Mouse (Mus musculus) intestine, embryonic 15.5 days (tissue): Measurements from ENCODE around the gene Nfic. TPM values are rescaled to one million over a fixed set of nuclear protein-coding genes. Genes with fewer than 3 reads are reported as not detected.
A peak's percentile ranks its signal among the peaks of the same experiment; 100 is the strongest.

Experiments
- ATAC-seq: fragments of 200-750 bp; cut with Nextera tagmentation; 2 replicates; pipeline ENCODE4 v1.8.0; 2017; ENCODE audit warnings: moderate TSS enrichment, moderate library complexity
- H3K27ac ChIP-seq: fragments of 300-500 bp; sonication (generic); 2 replicates; pipeline ENCODE4 v1.5.1; 2015; ENCODE audit warnings: mild to moderate bottlenecking, inconsistent platforms
- H3K27me3 ChIP-seq: fragments of 300-500 bp; sonication (generic); replicated peaks from 2 replicates; pipeline ENCODE4 v1.6.1; 2015; ENCODE audit warnings: inconsistent platforms
- H3K36me3 ChIP-seq: fragments of 300-500 bp; sonication (generic); 2 replicates; pipeline ENCODE4 v1.6.1; 2015; ENCODE audit warnings: inconsistent platforms
- H3K4me1 ChIP-seq: fragments of 300-500 bp; sonication (generic); replicated peaks from 2 replicates; pipeline ENCODE4 v1.6.1; 2015; ENCODE audit warnings: inconsistent platforms
- H3K4me2 ChIP-seq: fragments of 300-500 bp; sonication (generic); replicated peaks from 2 replicates; pipeline ENCODE4 v1.6.1; 2015; ENCODE audit warnings: mild to moderate bottlenecking, inconsistent platforms
- H3K4me3 ChIP-seq: fragments of 300-500 bp; sonication (generic); replicated peaks from 2 replicates; pipeline ENCODE4 v1.5.1; 2015; ENCODE audit warnings: inconsistent platforms
- H3K9ac ChIP-seq: fragments of 300-500 bp; sonication (generic); 2 replicates; pipeline ENCODE4 v1.6.1; 2015; ENCODE audit warnings: inconsistent platforms
- H3K9me3 ChIP-seq: fragments of 300-500 bp; sonication (generic); 2 replicates; pipeline ENCODE4 v1.6.1; 2016; ENCODE audit warnings: inconsistent platforms
- WGBS: fragments of 180-500 bp; shearing (Covaris S2); methylation state at CpG from one replicate; pipeline ENCODE4 v1.1.7; 2015; 5-methylcytosine and 5-hydroxymethylcytosine counted together
- polyA plus RNA-seq: library from polyadenylated mRNA; unstranded; fragments of >200 nt; fragmentation: Nextera tagmentation; extraction: Ambion mirVana; gene quantifications from 2 replicates; pipeline ENCODE4 v1.2.1, GENCODE M21; 2015

The Nfic gene
- polyA plus RNA-seq, 1 experiment from 2014 or later: 52.8 TPM

DNA sequence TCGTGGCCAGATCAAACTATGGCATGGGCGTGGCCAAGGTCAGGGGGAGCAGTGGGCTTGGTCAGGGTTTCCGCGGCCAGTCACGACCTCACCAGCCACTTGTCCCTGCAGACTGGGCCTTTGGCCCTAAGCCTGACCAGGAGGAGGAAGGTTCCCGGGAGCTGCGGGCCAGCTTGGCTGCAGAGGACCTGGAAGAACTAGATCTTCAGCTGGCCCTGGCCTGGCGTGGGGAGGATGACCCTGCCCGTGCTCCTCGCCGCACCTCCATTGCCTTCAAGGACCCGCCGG is 64.8 kb downstream of the Nfic start:
- H3K4me2 ChIP-seq: no peak overlapping the region
- no peak for ATAC-seq
- H3K36me3 ChIP-seq: peaks cover 24% of the 10 kb centered on the region

DNA sequence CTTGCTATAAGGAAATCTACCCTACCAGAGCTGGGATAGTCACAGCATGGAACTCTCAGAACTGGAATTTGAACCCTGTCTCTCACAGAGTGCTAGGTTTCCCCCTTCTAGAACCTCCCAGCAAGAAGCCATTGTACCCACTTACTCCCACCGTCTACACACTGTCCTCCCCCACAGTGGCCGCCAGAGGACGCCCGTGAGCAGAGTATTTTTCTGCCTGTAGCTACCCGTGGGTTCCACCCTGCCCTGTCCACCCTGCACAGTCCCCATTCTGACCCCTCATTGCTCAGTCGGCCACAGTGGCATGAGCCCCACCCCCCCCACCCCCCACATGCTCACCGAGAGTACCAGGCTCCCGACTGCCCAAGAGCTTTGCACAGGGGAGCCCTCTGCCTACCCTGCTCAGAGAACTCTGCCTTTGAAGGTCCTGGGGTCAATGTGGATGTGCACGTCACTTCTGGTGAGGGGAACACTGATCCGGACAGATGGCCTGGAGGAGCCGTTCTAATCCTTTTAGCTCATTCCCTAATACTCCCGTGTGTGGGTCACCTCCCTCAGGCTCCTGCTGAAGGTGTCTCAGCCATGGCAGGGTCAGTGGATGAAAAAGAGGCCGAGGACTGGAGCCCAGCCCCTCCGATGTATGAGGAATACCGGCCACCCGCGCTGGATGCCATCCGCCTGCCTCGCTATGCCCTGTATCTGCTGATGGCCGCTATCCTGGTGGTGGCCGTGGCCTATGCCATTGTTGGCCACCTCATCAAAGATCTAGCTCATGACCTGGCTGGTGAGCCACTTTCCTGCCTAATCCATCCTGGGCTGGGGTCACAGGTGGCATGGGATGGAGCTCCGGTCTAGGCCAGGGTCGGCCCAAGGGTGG is 65.4 kb downstream of the Nfic start:
- Histone ChIP-seq H3K4me1 (peaks cover 29% of the 10 kb centered on the region), H3K9ac (peak overlapping the region; percentile 5; the same call in 1 of the 2 replicates), H3K4me2 (no peak overlapping the region), H3K4me3 (no peak overlapping the region), H3K27me3 (no peaks in the 10 kb centered on the region), H3K36me3 (peaks cover 24% of the 10 kb centered on the region), H3K9me3 (no peaks in the 10 kb centered on the region), H3K27ac (0 out of 2 replicates have a peak overlapping the region, but pooled peaks have one; percentile 4)
- no peak for ATAC-seq
- WGBS: 62% methylated on average over 23 of the region's 23 CpGs

More for the DNA sequence above, 64.8 kb downstream of the Nfic start:
- no peak overlapping the region for H3K9ac ChIP-seq
- 88% methylated on average over 13 of the region's 13 CpGs for WGBS
- peaks cover 23% of the 10 kb centered on the region for H3K4me1 ChIP-seq
- H3K27ac ChIP-seq: no peak overlapping the region
- no peaks in the 10 kb centered on the region for H3K9me3 ChIP-seq
- no peak overlapping the region for H3K4me3 ChIP-seq
- no peaks in the 10 kb centered on the region for H3K27me3 ChIP-seq

DNA sequence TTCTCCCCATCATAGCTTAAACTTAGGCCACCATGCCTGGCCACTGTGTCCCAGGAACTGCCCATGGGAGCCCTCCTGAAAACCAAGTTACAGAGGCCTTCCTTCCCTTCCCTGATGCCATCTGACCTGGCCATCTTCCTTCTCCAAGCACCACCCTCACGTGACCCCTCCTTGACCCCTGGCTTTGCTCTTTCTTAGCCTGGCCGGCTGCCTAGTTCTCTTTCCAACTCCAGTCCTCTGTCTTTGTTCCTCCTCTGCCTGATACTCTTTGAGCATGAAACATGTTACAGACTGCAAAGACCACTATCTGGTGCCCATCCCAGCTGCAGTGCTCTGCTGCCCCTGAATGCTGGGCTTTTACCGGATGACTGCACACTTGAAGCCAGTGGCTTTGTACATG is 66.1 kb downstream of the Nfic start:
- Histone ChIP-seq H3K4me1 (peaks cover 31% of the 10 kb centered on the region), H3K4me3 (no peak overlapping the region), H3K9me3 (no peaks in the 10 kb centered on the region), H3K4me2 (no peak overlapping the region), H3K27me3 (no peaks in the 10 kb centered on the region), H3K36me3 (peaks cover 24% of the 10 kb centered on the region), H3K27ac (0 out of 2 replicates have a peak overlapping the region, but pooled peaks have one; percentile 4), H3K9ac (peak overlapping the region; percentile 5; the same call in 1 of the 2 replicates)
- ATAC-seq: no peak
- WGBS: 58% methylated on average over 3 of the region's 3 CpGs

DNA sequence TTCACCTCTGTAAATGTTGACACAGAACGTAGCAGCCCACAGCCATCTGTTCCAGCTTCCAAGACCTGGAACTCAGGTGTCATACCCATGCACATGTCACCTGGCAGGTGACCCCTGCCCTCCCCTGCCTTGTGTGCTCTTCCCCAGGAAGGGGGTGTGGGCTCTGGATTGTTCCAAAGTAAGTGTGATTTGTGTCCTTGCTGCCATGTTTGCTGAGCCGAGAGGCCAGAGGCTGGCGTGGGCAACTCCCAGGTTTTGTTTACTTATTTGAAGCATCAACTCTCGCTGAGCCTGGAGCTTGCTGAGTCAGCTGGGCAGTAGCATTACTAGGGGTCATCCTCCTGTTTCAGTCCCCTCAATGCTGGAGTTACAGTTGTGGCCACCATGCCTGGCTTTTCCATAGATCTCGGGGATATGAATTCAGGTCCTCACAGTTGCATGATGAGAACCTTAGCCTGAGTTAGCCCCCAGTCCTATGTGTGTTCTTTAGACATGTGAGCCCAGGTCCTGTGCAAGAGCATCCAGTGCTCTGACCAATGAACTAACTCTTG is 66.9 kb downstream of the Nfic start, which contains the start of gene Gm48552:
Gene Gm48552 (plus strand): TSS at position 501 of the 551 bp plus-strand sequence.
- Histone ChIP-seq H3K9ac (peak within 1 kb of the TSS; percentile 5; the same call in 1 of the 2 replicates), H3K36me3 (peaks cover 24% of the 10 kb centered on the region), H3K27me3 (no peaks in the 10 kb centered on the region), H3K4me2 (no peak within 1 kb of the TSS), H3K4me1 (peaks cover 25% of the 10 kb centered on the region), H3K4me3 (no peak within 1 kb of the TSS), H3K9me3 (no peaks in the 10 kb centered on the region), H3K27ac (peak within 1 kb of the TSS; percentile 4; the same call in 1 of the 2 replicates)
- no peak for ATAC-seq
- WGBS: 58% methylated on average over 5 of the region's 5 CpGs

DNA sequence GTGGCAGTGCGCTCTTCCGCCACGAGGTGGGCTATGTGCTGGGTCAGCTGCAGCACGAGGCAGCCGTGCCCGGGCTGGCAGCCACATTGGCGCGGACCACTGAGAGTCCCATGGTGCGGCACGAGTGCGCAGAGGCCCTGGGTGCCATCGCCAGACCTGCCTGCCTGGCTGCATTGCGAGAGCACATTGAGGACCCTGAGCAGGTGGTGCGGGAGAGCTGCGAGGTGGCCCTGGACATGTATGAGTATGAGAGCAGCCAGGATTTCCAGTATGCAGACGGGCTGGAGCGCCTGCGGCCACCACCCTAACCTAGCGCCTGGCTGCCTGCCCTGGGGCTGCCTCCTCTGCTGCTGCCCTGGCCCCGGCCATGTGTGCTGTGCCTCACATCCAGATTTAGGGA is 67.7 kb downstream of the Nfic start:
- Histone ChIP-seq H3K9me3 (no peaks in the 10 kb centered on the region), H3K27ac (no peak overlapping the region)
- 94% methylated on average over 20 of the region's 20 CpGs for WGBS

DNA sequence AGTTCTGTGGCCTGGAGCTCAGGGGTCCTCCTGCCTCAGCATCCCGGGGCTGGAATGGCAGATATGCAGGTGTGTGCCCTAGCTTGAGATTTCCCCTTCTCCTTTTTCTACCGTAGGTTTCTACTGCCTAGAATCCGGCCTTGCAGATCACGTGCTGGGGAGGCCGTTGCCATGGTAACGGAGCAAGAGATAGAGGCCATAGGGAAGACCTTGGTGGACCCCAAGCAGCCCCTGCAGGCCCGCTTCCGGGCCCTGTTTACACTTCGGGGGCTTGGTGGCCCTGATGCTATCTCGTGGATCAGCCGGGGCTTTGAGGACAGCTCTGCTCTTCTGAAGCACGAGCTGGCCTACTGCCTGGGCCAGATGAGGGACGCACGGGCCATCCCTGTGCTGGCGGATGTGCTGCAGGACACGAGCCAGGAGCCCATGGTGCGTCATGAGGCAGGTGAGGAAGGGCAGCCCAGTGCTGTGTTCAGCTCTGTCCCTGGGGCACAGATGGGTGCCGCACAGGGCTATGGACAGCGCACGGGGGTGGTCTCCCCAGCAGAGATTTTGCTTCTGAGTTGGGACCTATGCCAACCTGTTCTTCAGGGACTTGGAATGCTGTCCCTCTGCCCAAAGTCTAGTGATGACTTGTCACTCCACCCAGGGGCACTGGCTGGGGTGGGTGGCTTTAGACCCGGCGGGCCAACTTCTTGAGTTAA is 69.7 kb downstream of the Nfic start:
- H3K4me3 ChIP-seq: peak overlapping the region; percentile 76
- H3K27ac ChIP-seq: no peak overlapping the region
- H3K9ac ChIP-seq: peak overlapping the region; percentile 69; the same call in 1 of the 2 replicates

More for the DNA sequence above, 67.7 kb downstream of the Nfic start:
- Histone ChIP-seq H3K36me3 (peaks cover 24% of the 10 kb centered on the region), H3K4me2 (no peak overlapping the region), H3K4me3 (no peak overlapping the region), H3K9ac (no peak overlapping the region), H3K4me1 (peaks cover 21% of the 10 kb centered on the region), H3K27me3 (no peaks in the 10 kb centered on the region)
- no peak for ATAC-seq

DNA sequence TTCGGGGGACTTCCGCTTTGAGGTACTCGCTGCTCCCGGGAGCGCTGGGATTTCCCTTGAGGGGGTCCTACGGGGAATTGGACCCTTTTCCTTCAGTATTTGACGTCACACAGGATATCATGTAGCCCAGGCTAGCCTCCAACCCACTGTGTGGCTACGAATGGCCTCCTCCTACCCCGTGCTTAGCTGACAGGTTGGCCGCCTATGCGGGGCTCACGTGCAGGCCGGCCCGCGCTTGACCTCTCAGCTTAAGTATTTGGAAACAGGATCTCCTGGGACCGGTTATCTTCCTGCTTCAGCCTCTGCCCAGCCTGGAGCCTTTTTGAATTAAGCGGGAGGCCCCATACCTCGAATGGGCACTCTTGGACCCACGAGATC is 70.8 kb downstream of the Nfic start:
- H3K4me1 ChIP-seq: peaks cover 15% of the 10 kb centered on the region
- under 1% methylated on average over 19 of the region's 19 CpGs for WGBS
- H3K36me3 ChIP-seq: peaks cover 24% of the 10 kb centered on the region
- H3K9ac ChIP-seq: peak overlapping the region; percentile 69
- peak overlapping the region; percentile 84 for H3K4me2 ChIP-seq
- no peaks in the 10 kb centered on the region for H3K9me3 ChIP-seq
- peak overlapping the region; percentile 69 for H3K27ac ChIP-seq
- ATAC-seq: peak; percentile 35
- H3K4me3 ChIP-seq: peak overlapping the region; percentile 76
- no peaks in the 10 kb centered on the region for H3K27me3 ChIP-seq

More for the DNA sequence above, 69.7 kb downstream of the Nfic start:
- no peak for ATAC-seq
- Histone ChIP-seq H3K4me2 (peak overlapping the region; percentile 84), H3K4me1 (peaks cover 17% of the 10 kb centered on the region), H3K36me3 (peaks cover 24% of the 10 kb centered on the region), H3K9me3 (no peaks in the 10 kb centered on the region), H3K27me3 (no peaks in the 10 kb centered on the region)
- 67% methylated on average over 22 of the region's 22 CpGs for WGBS

DNA sequence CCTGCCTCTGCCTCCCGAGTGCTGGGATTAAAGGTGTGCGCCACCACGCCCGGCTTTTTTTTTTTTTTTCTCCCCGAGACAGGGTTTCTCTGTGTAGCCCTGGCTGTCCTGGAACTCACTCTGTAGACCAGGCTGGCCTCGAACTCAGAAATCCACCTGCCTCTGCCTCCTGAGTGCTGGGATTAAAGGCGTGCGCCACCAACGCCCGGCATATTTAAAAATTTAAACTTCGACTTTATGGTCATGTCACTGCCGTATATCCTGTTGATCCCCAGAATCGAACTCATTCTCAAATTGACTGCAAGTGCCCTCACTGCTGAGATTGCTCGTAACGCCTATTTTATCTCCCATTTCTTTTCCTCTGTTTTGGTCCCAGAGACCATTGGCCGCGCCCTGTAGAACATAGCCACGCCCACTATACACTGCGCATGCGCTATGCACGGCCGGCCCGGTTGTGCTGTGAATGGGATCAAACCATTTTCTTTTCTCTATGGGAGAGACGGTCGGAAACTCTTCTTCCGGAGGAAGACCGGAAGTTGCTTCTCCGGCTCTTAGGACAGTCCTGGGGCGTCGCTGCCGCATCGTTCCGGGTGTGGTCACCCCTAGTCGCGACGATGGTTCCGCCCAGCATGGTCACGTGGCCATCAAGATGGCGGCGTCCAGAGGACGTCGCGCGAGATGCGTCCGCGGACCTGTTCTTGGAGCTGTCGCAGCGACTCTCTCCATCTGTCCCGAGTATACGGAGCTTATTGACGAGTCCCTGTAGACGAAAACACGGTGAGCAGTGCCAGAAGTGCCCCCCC is 71.4 kb downstream of the Nfic start, which contains the start of the genes Dohh and Gm48551:
Gene Dohh (plus strand): TSS at position 627 of the 803 bp plus-strand sequence.
Gene Gm48551 (plus strand): TSS at position 665 of the 803 bp plus-strand sequence.
- H3K36me3 ChIP-seq: peaks cover 24% of the 10 kb centered on the region
- peak; percentile 92 for ATAC-seq
- no peaks in the 10 kb centered on the region for H3K9me3 ChIP-seq
- peak within 1 kb of the TSS; percentile 69 for H3K27ac ChIP-seq
- no peaks in the 10 kb centered on the region for H3K27me3 ChIP-seq
- peaks cover 13% of the 10 kb centered on the region for H3K4me1 ChIP-seq
- peak within 1 kb of the TSS; percentile 84 for H3K4me2 ChIP-seq
- 8% methylated on average over 54 of the region's 54 CpGs for WGBS
- H3K9ac ChIP-seq: peak within 1 kb of the TSS; percentile 69
- H3K4me3 ChIP-seq: peak within 1 kb of the TSS; percentile 76

DNA sequence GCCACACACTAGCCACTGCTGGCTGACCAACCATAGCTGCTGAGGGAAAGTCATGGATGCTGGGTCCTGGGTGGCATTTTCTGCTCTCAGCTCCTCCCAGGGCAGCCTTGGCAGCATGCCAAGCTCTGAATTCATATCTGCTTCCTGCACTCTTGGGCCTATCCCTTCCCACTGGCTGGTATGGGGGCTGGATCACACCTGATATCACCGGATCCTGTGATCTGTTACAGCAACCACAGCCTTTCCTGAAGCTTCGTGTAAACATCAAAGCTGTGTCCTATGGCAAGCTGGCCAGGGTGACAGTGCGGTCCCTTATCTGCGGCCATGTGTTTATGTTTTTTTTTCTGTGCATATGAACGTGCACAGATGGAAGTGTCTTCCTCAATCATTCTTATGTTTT is 73.4 kb downstream of the Nfic start:
- peaks cover 11% of the 10 kb centered on the region for H3K36me3 ChIP-seq
- H3K27ac ChIP-seq: peak overlapping the region; percentile 18; the same call in 1 of the 2 replicates
- peak; percentile 5; the same call in 1 of the 2 replicates for ATAC-seq
- H3K27me3 ChIP-seq: no peaks in the 10 kb centered on the region
- no peaks in the 10 kb centered on the region for H3K9me3 ChIP-seq
- peaks cover 20% of the 10 kb centered on the region for H3K4me1 ChIP-seq
- no peak overlapping the region for H3K9ac ChIP-seq
- no peak overlapping the region for H3K4me2 ChIP-seq
- H3K4me3 ChIP-seq: no peak overlapping the region
- WGBS: 54% methylated on average over 5 of the region's 5 CpGs

DNA sequence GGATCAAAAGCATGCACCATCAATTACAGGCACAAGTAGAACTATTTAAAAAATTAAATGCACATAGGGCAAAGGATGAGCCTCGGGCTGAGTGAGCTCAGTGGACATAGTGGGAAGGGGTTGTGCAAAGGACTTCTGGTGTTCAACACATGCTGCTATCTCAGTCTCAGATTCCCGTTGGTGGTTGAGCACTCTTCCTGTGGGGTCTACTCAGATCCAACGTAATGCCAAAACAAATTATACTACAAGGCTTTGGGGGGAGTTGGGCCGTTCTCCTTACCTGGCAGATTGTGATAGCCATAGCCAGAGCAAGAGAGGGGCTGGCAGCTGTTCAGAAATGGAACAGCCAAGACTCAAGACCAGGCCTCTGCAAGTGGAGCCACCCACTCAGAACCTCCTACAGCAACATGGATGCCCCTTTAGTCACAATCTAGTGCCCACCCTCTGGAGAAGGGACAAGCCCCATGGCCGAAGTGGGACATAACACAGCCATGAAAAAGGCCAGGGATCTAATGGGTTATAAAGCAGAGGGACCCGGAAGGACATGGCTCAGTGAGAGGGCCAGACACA is 75.5 kb downstream of the Nfic start:
- Histone ChIP-seq H3K4me1 (peaks cover 19% of the 10 kb centered on the region), H3K4me2 (no peak overlapping the region), H3K36me3 (0 out of 2 replicates have a peak, but pooled peaks cover 5% of the 10 kb centered on the region), H3K9me3 (no peaks in the 10 kb centered on the region), H3K4me3 (no peak overlapping the region), H3K27me3 (no peaks in the 10 kb centered on the region), H3K9ac (no peak overlapping the region), H3K27ac (no peak overlapping the region)
- no peak for ATAC-seq
- WGBS: 86% methylated on average over 6 of the region's 6 CpGs

DNA sequence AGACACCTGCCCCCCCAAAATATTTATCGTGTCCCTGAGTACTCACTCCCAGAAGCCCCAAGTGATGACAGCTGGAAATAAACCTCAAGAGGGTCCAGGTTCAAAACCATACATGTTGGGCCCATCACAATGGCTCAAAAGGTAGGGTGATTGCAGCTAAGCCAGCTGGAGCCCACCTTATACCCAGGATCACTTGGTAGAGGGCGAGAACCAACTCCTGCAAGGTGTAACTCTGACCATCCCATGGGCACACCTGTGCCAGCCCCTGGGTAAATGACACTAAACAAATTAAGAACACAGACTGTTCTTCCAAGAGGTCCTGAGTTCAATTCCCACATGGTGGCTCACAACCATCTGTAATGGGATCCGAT is 76.3 kb downstream of the Nfic start:
- no peak for ATAC-seq
- Histone ChIP-seq H3K4me1 (peaks cover 19% of the 10 kb centered on the region), H3K27me3 (no peaks in the 10 kb centered on the region), H3K27ac (peak overlapping the region; percentile 56), H3K9ac (peak overlapping the region; percentile 39), H3K36me3 (0 out of 2 replicates have a peak, but pooled peaks cover 5% of the 10 kb centered on the region), H3K9me3 (no peaks in the 10 kb centered on the region), H3K4me3 (peak overlapping the region; percentile 82), H3K4me2 (peak overlapping the region; percentile 77)
- 59% methylated on average over 3 of the region's 3 CpGs for WGBS
